8 mouse cellular contexts compared by ENCODE assay signal in genomic region chr12:80436336-80436976, GRCm38 (mm10). TPM values are rescaled to one million over a fixed set of nuclear protein-coding genes. Genes with fewer than 3 reads are reported as not detected.
A peak's percentile ranks its signal among the peaks of the same experiment; 100 is the strongest.
DNase-seq lines count a peak whose midpoint lies in the region; ATAC-seq lines count a peak whose summit lies in the region.

TSS of gene Dcaf5 (minus strand) at chr12:80436601.

- peak; percentile 77 for DNase-seq in R1 (ENCODE audit: low read depth, low spot score)
- peak; percentile 84 to 90 for DNase-seq in cerebellum, postnatal 25 days
- DNase-seq in frontal cortex, postnatal 25 days (ENCODE audit: low spot score in 2 of 2) = peak; percentile 52 to 61
- DNase-seq in layer of hippocampus, postnatal 25 days (ENCODE audit: extremely low spot score in 1 of 2, low spot score in 1 of 2) = peak; percentile 68 to 72
- peak; percentile 82 for DNase-seq in lung, postnatal 14 days
- DNase-seq in retina, adult 2 months (ENCODE audit: low read depth, low spot score) = peak; percentile 64
- peak; percentile 83 for DNase-seq in thymus, postnatal 25 days

- H3K4me3 ChIP-seq in hindbrain, embryonic 13.5 days = peak within 1 kb of the TSS; percentile 93

- peak within 1 kb of the TSS; percentile 98 for H3K27ac ChIP-seq in hindbrain, embryonic 13.5 days

- H3K36me3 ChIP-seq in hindbrain, embryonic 13.5 days = no peaks in the 10 kb centered on the region

- ATAC-seq in hindbrain, embryonic 13.5 days (ENCODE audit: low FRiP score) = peak; percentile 82

- no peaks in the 10 kb centered on the region for H3K9me3 ChIP-seq in hindbrain, embryonic 13.5 days

- H3K4me1 ChIP-seq in hindbrain, embryonic 13.5 days (replicated peaks) = peaks cover 22% of the 10 kb centered on the region

- peak within 1 kb of the TSS; percentile 69 for H3K4me2 ChIP-seq in hindbrain, embryonic 13.5 days

- no peaks in the 10 kb centered on the region for H3K27me3 ChIP-seq in hindbrain, embryonic 13.5 days

- WGBS in hindbrain, embryonic 13.5 days = under 1% methylated on average over 78 of the region's 79 CpGs

- H3K9ac ChIP-seq in hindbrain, embryonic 13.5 days = peak within 1 kb of the TSS; percentile 96

RNA-seq across cellular contexts. Expression of gene Dcaf5, which starts in this region (rescaled TPM):
- 25.2 and 27.7 TPM in 2 replicates for polyA plus RNA-seq in hindbrain, embryonic 13.5 days (2015; fragmentation: Nextera tagmentation; extraction: Ambion mirVana)
- total RNA-seq in layer of hippocampus, postnatal 25 days (2021) = 10 to 100 TPM; 66.7 to 84.1 TPM

Comparison
In these comparisons a context has a peak if more than half of its experiments do, and no peak if none do; other contexts are left out.
1. Peak in every context shown above with its lines: DNase-seq, ATAC-seq, H3K4me3 ChIP-seq and H3K27ac ChIP-seq.